Mouse (Mus musculus) heart, postnatal 0 days (tissue): Measurements from ENCODE around the gene Selenoo.

Experiments used
- CTCF ChIP-seq: IDR thresholded peaks from 2 replicates; pipeline ENCODE4 v1.5.1; 2016; ENCODE audit warnings: antibody characterized with exemption, control low read depth, low read depth
- EP300 ChIP-seq: IDR thresholded peaks from 2 replicates; pipeline ENCODE4 v1.6.1; 2016; ENCODE audit warnings: antibody characterized with exemption, low read depth

- TF ChIP-seq EP300 (no peak), CTCF (no peak)
Observed at GRCm38 (mm10) chr15:89106976-89107375, 18.1 kb downstream of the Selenoo start.
